Mouse (Mus musculus) lung, embryonic 14.5 days (tissue): ENCODE measurements around the gene Rapgef4. TPM values are rescaled to one million over a fixed set of nuclear protein-coding genes. Genes with fewer than 3 reads are reported as not detected.

ENCODE experiments used
- ATAC-seq: fragments of 200-750 bp; cut with Nextera tagmentation; 2 replicates; pipeline ENCODE4 v1.8.0; 2017; ENCODE audit warnings: mild to moderate bottlenecking, moderate TSS enrichment, moderate library complexity; ENCODE audit not compliant: insufficient read depth
- DNase-seq: peaks from one replicate; pipeline ENCODE4 v3.0.0-alpha.2; 2015
- H3K27ac ChIP-seq: fragments of 300-500 bp; sonication (generic); 2 replicates; pipeline ENCODE4 v1.5.1; 2014; ENCODE audit warnings: low read depth, mild to moderate bottlenecking, moderate library complexity
- H3K27me3 ChIP-seq: fragments of 300-500 bp; sonication (generic); 2 replicates; pipeline ENCODE4 v1.6.1; 2014; ENCODE audit warnings: low read length, control low read depth; ENCODE audit not compliant: insufficient read depth
- H3K36me3 ChIP-seq: fragments of 300-500 bp; sonication (generic); 2 replicates; pipeline ENCODE4 v1.6.1; 2014; ENCODE audit warnings: control low read depth; ENCODE audit not compliant: insufficient read depth
- H3K4me1 ChIP-seq: fragments of 300-500 bp; sonication (generic); 2 replicates; pipeline ENCODE4 v1.6.1; 2014; ENCODE audit warnings: antibody characterized with exemption, control low read depth; ENCODE audit not compliant: insufficient read depth
- H3K4me2 ChIP-seq: fragments of 300-500 bp; sonication (generic); 2 replicates; pipeline ENCODE4 v1.6.1; 2014; ENCODE audit warnings: mild to moderate bottlenecking
- H3K4me3 ChIP-seq: fragments of 300-500 bp; sonication (generic); 2 replicates; pipeline ENCODE4 v1.5.1; 2014; ENCODE audit warnings: low read depth, low read length
- H3K9ac ChIP-seq: fragments of 300-500 bp; sonication (generic); 2 replicates; pipeline ENCODE4 v1.6.1; 2014
- H3K9me3 ChIP-seq: fragments of 300-500 bp; sonication (generic); 2 replicates; pipeline ENCODE4 v1.6.1; 2016; ENCODE audit warnings: low read depth, low read length, control low read depth
- CTCF ChIP-seq: IDR thresholded peaks from 2 replicates; pipeline ENCODE4 v1.5.1; 2016; ENCODE audit warnings: antibody characterized with exemption, low read depth
- WGBS: fragments of 180-500 bp; shearing (Covaris S2); extraction: QIAGEN DNeasy Blood & Tissue Kit; methylation state at CpG from one replicate; pipeline ENCODE4 v1.1.7; 2014; 5-methylcytosine and 5-hydroxymethylcytosine counted together
- polyA plus RNA-seq: library from polyadenylated mRNA; unstranded; fragments of >200 nt; fragmentation: Nextera tagmentation; extraction: Ambion mirVana; gene quantifications from 2 replicates; pipeline ENCODE4 v1.2.1, GENCODE M21; 2014

Rapgef4 gene
- polyA plus RNA-seq, 1 experiment from 2014 or later = 3.5 TPM

DNA sequence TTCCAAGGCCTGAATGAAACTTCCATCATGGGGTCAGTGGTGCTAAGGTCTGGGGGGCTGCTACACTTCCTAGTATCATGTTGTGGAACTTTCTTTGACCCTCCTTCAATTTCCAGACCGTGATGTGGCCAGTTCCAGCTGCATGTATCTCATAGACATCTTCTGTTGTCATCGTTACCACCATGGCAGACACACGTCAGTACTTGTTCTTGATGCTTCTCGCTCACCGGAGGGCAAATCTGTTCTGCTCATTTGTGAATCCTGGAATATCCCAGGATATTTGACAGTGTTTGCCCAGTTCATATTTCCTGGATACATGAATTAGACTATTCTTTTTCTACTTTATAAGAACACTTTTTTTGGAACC lies 39.3 kb upstream of the Rapgef4 start:
- TF ChIP-seq CTCF = no peak
- Histone ChIP-seq H3K9ac (no peak overlapping the region), H3K27me3 (no peaks in the 10 kb centered on the region), H3K27ac (no peak overlapping the region), H3K4me2 (no peak overlapping the region), H3K36me3 (no peaks in the 10 kb centered on the region), H3K4me1 (no peaks in the 10 kb centered on the region), H3K4me3 (no peak overlapping the region), H3K9me3 (no peaks in the 10 kb centered on the region)
- ATAC-seq (no peak), DNase-seq (no peak)
- WGBS = 93% methylated on average over 5 of the region's 5 CpGs

GRCm38 (mm10) chr2:71951212-71951611 lies 29.8 kb upstream of the Rapgef4 start:
- WGBS = 70% methylated on average over 4 of the region's 4 CpGs
- ATAC-seq (no peak), DNase-seq (no peak)
- Histone ChIP-seq H3K27ac (no peak overlapping the region), H3K9me3 (no peaks in the 10 kb centered on the region), H3K4me1 (no peaks in the 10 kb centered on the region), H3K4me2 (no peak overlapping the region), H3K9ac (no peak overlapping the region), H3K36me3 (no peaks in the 10 kb centered on the region), H3K27me3 (no peaks in the 10 kb centered on the region), H3K4me3 (no peak overlapping the region)
- no peak for TF ChIP-seq CTCF

GRCm38 (mm10) chr2:71955637-71956036 lies 25.4 kb upstream of the Rapgef4 start:
- no peaks in the 10 kb centered on the region for H3K36me3 ChIP-seq
- WGBS = 15% methylated on average over 8 of the region's 8 CpGs
- ATAC-seq (no peak; the same call in 1 of the 2 replicates), DNase-seq (peak; percentile 73)
- no peaks in the 10 kb centered on the region for H3K27me3 ChIP-seq
- no peak overlapping the region for H3K9ac ChIP-seq
- no peaks in the 10 kb centered on the region for H3K9me3 ChIP-seq
- H3K27ac ChIP-seq = no peak overlapping the region
- TF ChIP-seq CTCF = peak; percentile 88
- no peak overlapping the region for H3K4me2 ChIP-seq
- H3K4me1 ChIP-seq = no peaks in the 10 kb centered on the region
- H3K4me3 ChIP-seq = no peak overlapping the region

DNA sequence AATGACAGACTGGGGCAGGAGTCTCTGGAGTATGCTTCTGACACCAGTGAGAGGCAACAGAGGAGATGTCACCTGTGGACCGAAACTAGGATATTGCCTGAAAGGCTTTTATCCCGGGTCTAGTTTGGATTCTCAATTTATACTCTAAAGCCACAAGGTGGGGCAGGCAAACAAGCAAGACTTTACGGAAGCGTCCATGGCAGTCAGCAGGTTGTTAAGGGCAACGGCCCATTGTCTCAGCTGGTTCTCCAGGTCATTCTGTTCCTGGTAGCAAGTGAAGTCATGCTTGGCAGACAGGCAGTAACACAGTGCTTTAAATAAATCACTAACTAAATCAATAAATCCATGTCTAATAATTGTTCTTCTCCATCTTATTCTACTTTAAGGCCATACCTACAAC lies 24.6 kb upstream of the Rapgef4 start:
- Histone ChIP-seq H3K4me3 (no peak overlapping the region), H3K36me3 (no peaks in the 10 kb centered on the region), H3K9ac (no peak overlapping the region), H3K27me3 (no peaks in the 10 kb centered on the region), H3K4me1 (no peaks in the 10 kb centered on the region), H3K4me2 (no peak overlapping the region), H3K27ac (no peak overlapping the region), H3K9me3 (no peaks in the 10 kb centered on the region)
- ATAC-seq (no peak), DNase-seq (no peak)
- TF ChIP-seq CTCF = no peak
- 55% methylated on average over 5 of the region's 5 CpGs for WGBS

DNA sequence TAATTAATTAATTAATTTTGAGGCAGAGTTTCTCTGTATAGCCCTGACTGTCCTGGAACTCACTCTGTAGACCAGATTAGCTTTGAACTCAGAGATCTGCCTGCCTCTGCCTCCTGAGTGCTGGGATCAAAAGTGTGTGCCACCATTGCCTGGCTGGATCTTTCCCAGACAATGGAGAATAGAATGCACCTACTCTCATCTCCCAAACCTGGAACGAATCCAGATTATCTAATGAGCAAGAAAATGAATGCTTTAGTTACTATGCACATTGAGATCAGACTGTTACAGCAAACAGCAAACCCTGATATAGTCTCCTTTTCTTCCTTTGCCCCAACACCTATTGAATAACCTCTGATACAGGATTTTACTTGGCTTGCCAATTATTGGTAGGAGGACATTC lies 23.1 kb upstream of the Rapgef4 start:
- H3K36me3 ChIP-seq = no peaks in the 10 kb centered on the region
- H3K9me3 ChIP-seq = no peaks in the 10 kb centered on the region
- no peak for TF ChIP-seq CTCF
- H3K4me1 ChIP-seq = no peaks in the 10 kb centered on the region
- H3K27me3 ChIP-seq = no peaks in the 10 kb centered on the region
- H3K4me3 ChIP-seq = no peak overlapping the region
- WGBS = 84% methylated on average over 1 of the region's 1 CpGs
- DNase-seq = no peak
- no peak overlapping the region for H3K27ac ChIP-seq
- no peak overlapping the region for H3K9ac ChIP-seq
- H3K4me2 ChIP-seq = no peak overlapping the region
- ATAC-seq = no peak

DNA sequence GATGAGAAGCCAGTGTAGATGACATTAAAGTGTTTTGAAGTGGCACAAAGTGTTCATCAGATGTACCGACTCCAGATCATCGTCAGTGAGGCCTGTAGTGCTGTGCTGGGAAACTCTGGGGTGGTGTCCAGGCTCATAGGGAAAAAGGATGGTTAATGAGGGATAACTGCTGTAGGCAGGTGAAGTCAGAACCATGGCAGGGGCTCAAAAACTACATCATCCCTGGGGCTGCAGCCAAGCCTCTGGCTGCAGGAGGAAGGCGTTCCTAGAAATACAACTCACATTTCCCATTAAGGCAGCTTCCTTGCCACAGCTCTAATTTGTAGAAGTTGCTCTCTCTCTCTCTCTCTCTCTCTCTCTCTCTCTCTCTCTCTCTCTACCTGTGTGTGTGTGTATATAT lies 22.6 kb upstream of the Rapgef4 start:
- Histone ChIP-seq H3K9me3 (no peaks in the 10 kb centered on the region), H3K27me3 (no peaks in the 10 kb centered on the region), H3K4me2 (no peak overlapping the region), H3K4me3 (no peak overlapping the region), H3K9ac (no peak overlapping the region), H3K36me3 (no peaks in the 10 kb centered on the region), H3K4me1 (no peaks in the 10 kb centered on the region), H3K27ac (no peak overlapping the region)
- WGBS = 70% methylated on average over 3 of the region's 3 CpGs
- TF ChIP-seq CTCF = no peak
- DNase-seq = no peak
- no peak for ATAC-seq

- WGBS = 19% methylated on average over 10 of the region's 10 CpGs
- no peaks in the 10 kb centered on the region for H3K27me3 ChIP-seq
- no peak for TF ChIP-seq CTCF
- H3K36me3 ChIP-seq = no peaks in the 10 kb centered on the region
- H3K4me3 ChIP-seq = no peak overlapping the region
- no peak overlapping the region for H3K9ac ChIP-seq
- H3K27ac ChIP-seq = no peak overlapping the region
- no peak overlapping the region for H3K4me2 ChIP-seq
- H3K9me3 ChIP-seq = no peaks in the 10 kb centered on the region
- ATAC-seq (no peak), DNase-seq (peak; percentile 24)
- H3K4me1 ChIP-seq = peaks cover 2% of the 10 kb centered on the region; the same call in 1 of the 2 replicates
Observed at GRCm38 (mm10) chr2:71964216-71964615, 16.8 kb upstream of the Rapgef4 start.

- no peak overlapping the region for H3K4me2 ChIP-seq
- peak; percentile 69 for TF ChIP-seq CTCF
- WGBS = 93% methylated on average over 4 of the region's 4 CpGs
- no peaks in the 10 kb centered on the region for H3K9me3 ChIP-seq
- no peaks in the 10 kb centered on the region for H3K27me3 ChIP-seq
- peaks cover 2% of the 10 kb centered on the region; the same call in 1 of the 2 replicates for H3K4me1 ChIP-seq
- no peaks in the 10 kb centered on the region for H3K36me3 ChIP-seq
- no peak for ATAC-seq
- H3K9ac ChIP-seq = no peak overlapping the region
- H3K4me3 ChIP-seq = no peak overlapping the region
- no peak overlapping the region for H3K27ac ChIP-seq
- DNase-seq = peak; percentile 48
Observed at GRCm38 (mm10) chr2:71965476-71965875, 15.6 kb upstream of the Rapgef4 start.
